Mouse (Mus musculus) megakaryocyte, adult 5-6 weeks (primary cell): ENCODE measurements at regions not wholly inside any gene's neighbourhood (a gene's known extent, or its start where the extent isn't known, plus 50 kb on each side); places are given as distances from the start of the nearest gene placed in this dataset.
A peak's percentile ranks its signal among the peaks of the same experiment; 100 is the strongest.

Source experiments
- ATAC-seq: 2 replicates; pipeline ENCODE4 v1.8.0; 2016; ENCODE audit warnings: mild to moderate bottlenecking, inconsistent platforms; ENCODE audit not compliant: poor library complexity, severe bottlenecking

- peak; percentile 93 for ATAC-seq
Measured at GRCm38 (mm10) chr3:143949026-143949637, 255.9 kb downstream of the Lmo4 start.

DNA sequence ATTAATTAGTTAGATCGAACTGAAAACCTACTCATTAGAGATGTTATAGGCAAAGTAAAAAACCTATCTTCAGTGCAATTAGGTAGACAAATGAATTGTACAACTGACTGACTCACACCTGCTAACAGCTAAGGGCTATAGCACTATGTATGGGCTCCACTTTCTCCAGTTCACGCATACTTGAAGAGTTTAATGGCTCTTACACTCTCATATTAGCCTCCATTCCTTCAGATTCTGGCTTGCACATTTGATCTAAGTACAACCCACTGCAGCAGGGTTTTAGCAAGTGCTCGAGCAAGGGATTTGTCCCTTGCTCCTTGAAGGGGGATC lies 257.1 kb downstream of the Lmo4 start:
- no peak for ATAC-seq

- ATAC-seq, result no peak
Measured at GRCm38 (mm10) chr3:143947079-143947937, 257.7 kb downstream of the Lmo4 start.

DNA sequence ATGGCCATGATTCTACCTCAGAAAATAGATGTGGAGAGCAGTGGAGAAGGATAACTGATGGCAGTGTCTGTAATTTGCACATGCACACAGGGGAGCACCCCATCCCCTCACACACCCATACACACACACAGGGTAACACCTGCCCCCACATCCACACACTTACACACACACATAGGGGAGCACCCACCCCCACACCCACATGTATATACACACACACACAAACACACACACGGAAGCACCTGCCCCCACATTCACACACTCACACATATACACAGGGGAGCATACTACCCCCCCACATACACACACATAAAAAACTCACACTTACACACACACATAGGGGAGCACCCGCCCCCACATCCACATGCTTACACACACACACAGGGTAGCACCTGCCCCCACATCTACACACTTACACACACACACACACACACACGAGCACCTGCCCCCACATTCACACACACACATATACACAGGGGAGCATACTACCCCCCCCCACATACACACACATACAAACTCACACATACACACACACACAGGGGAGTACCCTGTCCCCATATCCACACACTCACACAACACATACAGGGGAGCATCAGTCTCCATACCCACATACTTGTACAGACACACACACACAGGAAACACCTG lies 265.8 kb downstream of the Lmo4 start:
- ATAC-seq, result no peak

GRCm38 (mm10) chr3:143925322-143925721 lies 279.7 kb downstream of the Lmo4 start:
- peak; percentile 75 for ATAC-seq

DNA sequence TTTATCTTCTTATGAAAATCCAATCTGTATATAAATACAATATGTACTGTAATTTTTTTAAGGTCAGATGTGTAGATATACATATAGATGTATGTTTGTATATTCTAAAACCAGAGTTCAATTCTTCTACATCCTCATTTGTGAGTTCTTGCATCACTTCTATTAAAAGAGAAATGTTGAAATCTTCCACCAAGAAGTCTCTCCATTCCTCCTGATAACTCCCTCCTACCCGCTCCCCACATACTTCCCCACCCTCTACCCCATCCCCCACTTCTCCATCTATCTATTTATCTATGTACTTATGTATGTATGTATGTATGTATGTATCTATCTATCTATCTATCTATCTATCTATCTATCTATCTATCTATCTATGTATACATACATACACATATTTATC lies 285.3 kb downstream of the Lmo4 start:
- peak; percentile 85 for ATAC-seq

- peak; percentile 59 for ATAC-seq
Measured at GRCm38 (mm10) chr3:143914341-143915217, 290.4 kb downstream of the Lmo4 start.

GRCm38 (mm10) chr3:143913044-143913574 lies 291.9 kb downstream of the Lmo4 start:
- ATAC-seq, result no peak

GRCm38 (mm10) chr3:143912433-143912832 lies 292.6 kb downstream of the Lmo4 start:
- peak; percentile 81 for ATAC-seq

- no peak for ATAC-seq
Measured at GRCm38 (mm10) chr3:143909341-143909740, 295.7 kb downstream of the Lmo4 start.

GRCm38 (mm10) chr3:143903421-143903820 lies 301.6 kb downstream of the Lmo4 start:
- ATAC-seq, result peak; percentile 87

DNA sequence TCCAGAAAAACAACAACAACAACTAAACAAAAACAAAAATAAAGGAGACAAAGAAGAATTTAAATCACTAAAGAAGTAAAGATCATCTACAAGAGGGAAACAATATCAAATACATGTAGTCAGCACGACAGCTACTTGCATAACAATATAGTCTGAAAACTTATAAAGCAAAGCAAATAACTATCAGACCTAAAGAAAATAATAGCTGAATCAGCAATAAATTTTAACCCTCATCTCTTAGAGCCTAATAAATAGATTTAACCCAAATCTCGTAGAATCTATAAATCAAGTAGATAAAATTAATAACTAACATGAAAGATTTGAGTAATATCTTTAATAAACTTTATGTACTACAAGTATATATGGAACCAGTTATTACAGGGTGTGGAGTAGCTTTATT lies 324.2 kb downstream of the Lmo4 start:
- ATAC-seq, result no peak

GRCm38 (mm10) chr3:143873876-143874275 lies 331.1 kb downstream of the Lmo4 start:
- peak; percentile 34 for ATAC-seq

- ATAC-seq, result no peak
Measured at GRCm38 (mm10) chr3:143866521-143866920, 338.5 kb downstream of the Lmo4 start.

DNA sequence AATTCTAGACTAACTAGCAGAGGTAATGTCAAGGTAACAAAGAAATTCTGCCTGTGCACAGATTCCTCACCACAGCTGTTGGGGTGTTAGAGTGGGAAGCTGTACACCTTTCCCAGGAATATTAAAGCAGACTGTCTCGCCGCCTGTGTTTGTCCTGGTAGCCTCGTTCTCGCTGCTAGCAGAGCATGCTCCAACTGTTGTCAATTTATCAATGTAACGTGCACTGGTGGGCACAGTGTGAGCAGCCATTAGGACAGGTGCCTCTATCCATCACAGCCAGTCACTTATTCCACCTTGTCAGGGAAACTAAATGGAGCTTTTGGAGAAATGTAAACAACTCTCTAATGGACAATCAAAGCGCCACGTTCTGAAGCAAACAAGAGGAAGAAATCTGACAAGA lies 339.4 kb downstream of the Lmo4 start:
- no peak for ATAC-seq

DNA sequence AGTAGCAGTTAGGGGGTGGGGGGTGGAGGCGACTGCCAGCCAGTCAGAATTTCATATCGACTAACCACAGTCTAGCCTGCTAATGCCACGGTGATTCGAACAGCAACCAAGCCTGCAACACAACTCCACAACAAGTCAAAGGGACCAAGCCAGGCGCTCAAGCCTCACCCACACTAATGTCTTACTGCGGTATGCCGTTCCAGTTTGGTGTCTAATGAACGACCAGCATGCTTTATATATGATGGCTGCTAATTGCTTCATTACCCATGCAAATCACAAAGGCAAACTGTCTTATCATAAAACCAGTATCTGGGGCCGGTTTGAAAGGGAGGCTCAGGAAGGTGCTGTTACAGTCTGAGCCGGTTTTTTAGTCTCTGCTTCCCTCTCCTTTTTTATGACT lies 340.5 kb downstream of the Lmo4 start:
- ATAC-seq, result 0 out of 2 replicates have a peak, but pooled peaks have one; percentile 11

- ATAC-seq, result no peak
Measured at GRCm38 (mm10) chr3:143862531-143862930, 342.5 kb downstream of the Lmo4 start.

- no peak for ATAC-seq
Measured at GRCm38 (mm10) chr3:143861866-143862265, 343.2 kb downstream of the Lmo4 start.

GRCm38 (mm10) chr3:143835611-143836240 lies 369.3 kb downstream of the Lmo4 start:
- peak; percentile 25; the same call in 1 of the 2 replicates for ATAC-seq

- peak; percentile 64 for ATAC-seq
Measured at GRCm38 (mm10) chr3:143834725-143835124, 370.3 kb downstream of the Lmo4 start.
